Mouse (Mus musculus) left cerebral cortex, postnatal 25 days (tissue): ENCODE measurements around the gene Islr. TPM values are rescaled to one million over a fixed set of nuclear protein-coding genes. Genes with fewer than 3 reads are reported as not detected.

ENCODE experiments used
- DNase-seq, 2 experiments: peaks; one replicate each; pipeline ENCODE4 v3.0.0; 2022; ENCODE audit warnings: low spot score in 2 of 2, mixed read lengths in 1 of 2
- intact Hi-C: fragments of 180-260 bp; cut with DNase I; formaldehyde crosslinking; loops from one replicate; pipeline ENCODE4 v1.15.1; 2025
- total RNA-seq, 2 experiments: library from RNA; stranded (reverse); gene quantifications; 2 replicates each; pipeline ENCODE4 v1.2.3; 2021

Gene Islr
- total RNA-seq, 2 experiments from 2014 or later = 14.9 to 15.2 TPM

DNA sequence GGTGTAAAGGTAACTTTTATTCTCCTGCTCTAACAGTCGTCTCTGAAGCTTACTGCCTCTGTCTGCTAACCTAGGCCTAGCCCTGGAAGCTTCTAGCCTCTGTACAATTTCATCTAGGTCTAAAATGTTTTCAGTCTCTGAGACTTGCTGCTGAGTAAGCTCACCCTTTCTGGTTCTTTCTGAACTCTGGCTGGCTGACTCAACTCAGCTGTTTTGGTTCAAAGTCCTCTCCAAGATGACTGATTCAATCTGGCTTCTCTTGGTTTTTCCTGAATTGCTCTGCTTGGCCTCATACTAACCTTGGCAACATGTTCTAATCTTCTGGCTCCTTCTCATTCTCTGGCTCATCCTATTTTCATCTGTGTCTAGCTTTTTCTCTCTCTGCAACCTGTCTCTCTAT is 38.3 kb downstream of the Islr start:
- DNase-seq = no peak
- intact Hi-C loops = loop anchor here (5.0 kb wide), 1 partner anchor 48 kb away; the partner anchor contains the start of gene Ccdc33

GRCm38 (mm10) chr9:58163146-58163545 is 41.0 kb downstream of the Islr start:
- intact Hi-C loops = no loop called here
- DNase-seq = no peak

- no peak for DNase-seq
- intact Hi-C loops = no loop called here
These were observed 41.9 kb downstream of the Islr start for GRCm38 (mm10) chr9:58162173-58162572.

DNA sequence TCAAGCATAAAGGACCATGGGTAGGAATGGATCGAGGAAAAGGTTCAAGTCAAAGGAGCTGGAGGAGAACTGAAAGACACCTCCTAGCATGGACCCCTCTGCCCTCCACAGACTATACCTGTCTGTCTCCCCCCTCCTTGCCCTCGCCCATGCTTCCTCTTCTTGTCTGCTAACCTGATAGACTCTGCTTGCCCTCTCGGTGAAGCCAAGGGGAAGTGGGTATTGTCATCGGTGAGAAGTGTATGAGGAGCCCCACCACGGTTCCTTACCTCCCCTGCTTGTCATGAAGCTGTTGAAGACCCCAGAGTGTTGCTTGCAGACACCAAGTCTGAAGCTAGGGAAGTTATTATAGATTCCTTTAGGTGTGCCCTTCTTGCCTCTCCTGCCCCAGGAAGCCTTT is 43.8 kb downstream of the Islr start:
- no peak for DNase-seq
- intact Hi-C loops = no loop called here

DNA sequence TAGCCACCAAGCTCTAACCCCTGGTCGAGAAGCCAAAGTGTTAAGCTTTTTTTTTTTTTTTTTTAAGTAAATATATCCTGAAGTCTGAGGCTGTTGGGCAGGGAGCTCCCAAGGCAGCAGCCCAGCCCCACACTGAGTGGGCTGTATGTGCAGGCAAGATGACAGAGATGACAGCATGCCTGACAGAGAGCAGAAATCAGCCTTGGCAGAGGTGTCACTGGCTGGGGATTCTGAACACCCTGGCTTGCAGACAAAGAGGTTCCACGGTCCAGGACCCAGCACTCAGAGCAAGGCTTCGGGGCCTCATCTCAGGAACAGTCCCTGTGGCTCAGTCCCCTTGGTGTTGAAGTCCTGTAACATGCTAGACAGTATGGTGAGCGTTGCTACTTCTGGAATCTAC is 44.3 kb downstream of the Islr start:
- intact Hi-C loops = no loop called here
- DNase-seq = peak in 1 of 2 experiments; percentile 77

DNA sequence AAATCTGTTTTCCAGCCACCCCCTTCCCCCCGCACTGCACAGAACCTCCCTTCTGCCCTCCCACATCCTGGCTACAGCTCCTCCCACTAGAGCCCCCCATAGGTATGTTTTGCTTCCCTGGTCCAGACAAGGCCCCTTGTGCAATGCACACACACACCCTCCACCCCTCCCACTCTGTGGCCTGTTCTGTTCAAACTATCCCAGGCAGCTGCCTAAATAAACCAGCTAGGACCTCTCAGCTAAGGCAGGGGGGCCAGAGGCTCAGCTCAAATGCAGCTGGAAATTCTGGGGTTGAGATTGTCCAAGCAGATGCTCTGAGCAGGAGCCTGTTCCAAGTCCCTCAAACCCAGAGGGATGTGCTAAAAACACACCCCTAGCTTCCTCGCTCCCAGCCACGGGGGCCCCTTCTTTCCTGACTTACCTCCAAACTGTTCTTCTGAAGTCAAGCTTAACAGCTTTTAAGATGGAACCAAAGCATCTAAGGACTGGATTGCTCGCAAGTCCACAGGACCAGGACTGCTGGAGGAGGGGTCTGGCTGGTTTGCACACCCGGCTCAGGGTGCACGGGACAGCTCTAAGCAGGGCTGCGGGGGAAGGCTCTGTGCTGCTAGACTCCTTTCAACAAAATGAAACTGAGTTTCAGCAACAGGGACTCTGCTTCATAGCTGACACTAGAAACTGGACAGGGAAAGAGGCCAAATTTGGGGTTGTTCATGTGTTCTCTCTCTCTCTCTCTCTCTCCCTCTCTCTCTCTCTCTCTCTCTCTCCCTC is 45.4 kb downstream of the Islr start:
- intact Hi-C loops = no loop called here
- DNase-seq = peak in 1 of 2 experiments; percentile 53

DNA sequence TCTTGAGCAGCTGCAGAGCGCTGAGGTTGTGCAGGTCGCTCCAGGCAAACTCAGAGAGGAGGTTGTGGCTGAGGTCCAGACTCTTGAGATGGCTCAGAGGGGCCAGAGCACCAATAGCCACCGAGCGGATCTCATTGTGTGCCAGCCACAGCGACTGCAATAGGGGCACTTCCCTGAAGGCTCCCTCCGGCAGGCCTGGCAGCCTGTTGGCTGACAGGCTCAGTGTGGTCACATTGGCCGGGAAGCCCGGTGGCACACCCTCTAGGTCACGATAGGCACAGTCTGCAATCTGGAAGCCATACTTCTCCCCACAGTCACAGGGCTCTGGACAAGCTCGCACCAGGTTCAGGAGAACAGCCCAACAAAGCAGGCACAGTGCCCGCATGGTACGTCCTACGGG is 46.3 kb downstream of the Islr start:
- intact Hi-C loops = no loop called here

DNA sequence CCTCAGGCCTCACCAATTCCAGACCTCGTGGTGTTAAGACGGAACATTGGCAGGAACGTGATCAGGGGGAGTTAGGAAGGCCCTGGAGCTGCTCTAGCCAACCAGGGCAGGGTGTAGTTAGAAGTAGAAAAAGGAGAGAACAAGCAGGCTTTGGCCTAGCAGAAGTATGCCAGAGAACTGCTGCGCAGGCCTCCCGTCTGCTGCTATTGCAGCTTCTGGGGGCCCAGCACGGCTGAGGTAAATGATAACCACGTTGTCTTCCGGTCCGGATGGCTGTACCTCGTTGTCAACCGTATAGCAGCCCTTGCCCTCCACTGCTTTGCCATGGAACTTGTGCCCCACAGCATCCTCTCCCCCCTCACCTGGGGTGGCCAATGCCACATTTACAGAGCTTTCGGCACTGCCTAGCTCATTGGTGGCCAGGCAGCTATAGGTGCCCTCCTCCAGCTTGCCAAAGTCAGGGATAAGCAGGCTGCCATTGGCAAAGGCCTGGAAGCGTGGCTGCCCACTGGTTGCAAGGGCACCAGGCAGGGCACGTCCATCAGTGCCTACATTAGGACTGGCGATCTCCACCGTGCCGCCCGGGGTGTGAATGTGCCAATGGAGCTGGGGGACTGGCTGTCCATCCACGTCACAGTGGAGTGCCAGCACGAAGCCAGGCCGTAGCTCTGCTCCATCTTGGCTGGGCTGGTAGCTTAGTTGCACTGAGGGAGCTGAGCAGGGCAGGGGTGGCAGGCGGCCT is 47.1 kb downstream of the Islr start:
- intact Hi-C loops = no loop called here
- DNase-seq = no peak

More for the DNA sequence above, 46.3 kb downstream of the Islr start:
- no peak for DNase-seq

DNA sequence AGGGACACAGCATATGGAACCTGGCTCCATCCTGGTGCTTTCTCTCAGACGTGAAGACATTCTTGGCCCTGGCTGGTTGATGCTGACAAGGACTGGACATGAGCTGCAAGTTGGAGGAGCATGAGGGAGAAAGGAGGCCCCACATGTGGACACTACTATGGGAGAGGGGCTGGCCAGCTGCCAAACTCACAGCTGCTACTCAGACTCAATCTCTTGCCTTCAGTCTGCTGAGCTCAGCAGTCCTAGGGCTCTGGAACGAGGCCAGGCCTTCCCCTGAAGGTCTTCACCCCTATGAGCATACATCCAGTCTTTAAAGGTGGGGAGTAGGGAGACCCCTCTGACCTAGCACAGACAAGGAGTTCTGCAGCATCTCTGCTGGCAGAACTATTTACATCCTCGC is 48.7 kb downstream of the Islr start:
- intact Hi-C loops = no loop called here
- peak in 1 of 2 experiments; percentile 27 for DNase-seq

GRCm38 (mm10) chr9:58153095-58153494 is 51.0 kb downstream of the Islr start:
- intact Hi-C loops = no loop called here
- no peak for DNase-seq

DNA sequence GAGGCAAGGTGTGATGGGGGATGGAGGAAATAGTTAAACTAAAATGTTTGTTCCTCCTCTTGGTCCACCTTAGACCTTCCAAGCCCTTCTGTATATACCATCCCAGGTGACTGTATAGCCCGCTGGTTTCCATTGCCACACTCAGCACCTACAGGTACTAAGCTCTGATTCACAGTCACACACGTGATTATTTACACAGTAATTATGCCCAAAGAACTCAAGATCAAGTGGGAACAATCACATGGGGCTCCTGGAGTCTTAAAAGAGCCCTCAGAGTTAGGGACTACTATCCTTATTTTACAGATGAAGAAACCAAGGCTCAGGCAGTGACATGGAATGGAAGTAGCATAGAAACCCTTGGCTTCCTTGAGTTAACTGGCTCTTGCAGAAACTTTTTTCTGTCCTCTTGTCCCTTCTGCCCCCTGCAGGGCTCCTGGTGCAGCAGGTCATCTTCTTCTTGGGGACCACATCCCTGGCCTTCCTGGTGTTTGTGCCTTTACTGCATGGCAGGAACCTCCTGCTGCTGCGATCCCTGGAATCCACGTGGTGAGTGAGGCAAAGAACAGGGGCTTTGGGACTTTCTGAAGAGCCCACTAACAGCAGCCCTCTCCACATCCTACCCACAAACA is 53.3 kb downstream of the Islr start:
- no peak for DNase-seq
- intact Hi-C loops = no loop called here

GRCm38 (mm10) chr9:58148806-58149205 is 55.3 kb downstream of the Islr start:
- no peak for DNase-seq
- intact Hi-C loops = no loop called here

GRCm38 (mm10) chr9:58145417-58145816 is 58.7 kb downstream of the Islr start:
- DNase-seq = no peak
- intact Hi-C loops = no loop called here

DNA sequence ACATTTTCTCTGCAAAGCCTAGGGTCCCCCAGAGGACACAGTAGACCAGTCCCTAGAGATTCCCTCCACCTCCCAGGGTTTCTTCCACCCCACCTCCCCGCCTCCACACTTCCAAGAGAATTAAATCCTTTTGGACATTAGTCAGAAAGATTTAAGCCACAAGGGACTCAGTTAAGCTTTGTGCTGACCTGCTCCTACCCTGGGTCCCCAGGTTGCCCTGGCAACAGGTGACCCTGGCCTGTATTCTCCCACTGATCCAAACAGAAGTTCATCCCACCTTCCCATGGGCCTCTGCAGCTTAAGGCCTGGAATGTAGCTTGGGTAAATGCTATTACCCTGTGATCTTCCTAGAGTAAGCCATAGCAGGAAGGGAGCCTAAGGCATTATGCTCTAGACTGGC is 59.4 kb downstream of the Islr start:
- intact Hi-C loops = no loop called here
- no peak for DNase-seq

GRCm38 (mm10) chr9:58143419-58143818 is 60.7 kb downstream of the Islr start:
- DNase-seq = no peak
- intact Hi-C loops = no loop called here

- peak; percentile 37 to 61 for DNase-seq
- intact Hi-C loops = no loop called here
These were observed 64.2 kb downstream of the Islr start for GRCm38 (mm10) chr9:58139947-58140346.

- DNase-seq = no peak
- intact Hi-C loops = no loop called here
These were observed 68.2 kb downstream of the Islr start for GRCm38 (mm10) chr9:58135921-58136321.

DNA sequence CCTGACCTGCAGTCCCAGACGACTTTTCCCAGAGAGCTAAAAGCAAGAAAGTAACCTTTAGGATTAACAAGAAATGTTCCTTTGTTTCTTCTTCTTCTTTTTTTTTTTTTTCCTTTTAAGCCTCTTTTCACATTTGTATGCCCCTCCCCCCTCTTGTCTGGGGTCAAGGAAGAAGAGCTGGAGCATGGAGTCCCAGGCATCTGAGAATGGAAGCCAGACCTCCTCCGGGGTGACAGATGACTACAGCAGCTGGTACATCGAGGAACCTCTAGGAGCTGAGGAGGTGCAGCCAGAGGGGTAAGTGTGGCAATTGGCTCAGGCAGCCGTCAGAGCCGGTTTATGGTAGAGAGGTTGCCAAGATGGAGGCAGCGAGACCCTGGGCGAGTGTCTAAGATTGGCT is 69.2 kb downstream of the Islr start:
- intact Hi-C loops = no loop called here

GRCm38 (mm10) chr9:58133893-58134884 is 69.9 kb downstream of the Islr start:
- no peak for DNase-seq
- intact Hi-C loops = no loop called here

More for the DNA sequence above, 69.2 kb downstream of the Islr start:
- no peak for DNase-seq
